Mouse (Mus musculus) megakaryocyte progenitor cell, adult 5-6 weeks (primary cell): Measurements from ENCODE around the gene Olfm4. TPM values are rescaled to one million over a fixed set of nuclear protein-coding genes. Genes with fewer than 3 reads are reported as not detected.

Source experiments
- ATAC-seq: replicated peaks from 2 replicates; pipeline ENCODE4 v1.8.0; 2016; ENCODE audit warnings: mild to moderate bottlenecking, moderate TSS enrichment, inconsistent platforms; ENCODE audit not compliant: poor library complexity
- total RNA-seq, 2 experiments: library from RNA; stranded (forward) in 1 of 2; stranded (reverse) in 1 of 2; fragments of 157-497, 149-512 nt in 1 of 2; fragments of 200-1000 nt in 1 of 2; gene quantifications; 2 replicates each; pipeline versions ENCODE4 v1.2.3 to v1.2.4; 2015 to 2017

Gene Olfm4
- total RNA-seq, 2 experiments from 2014 or later = 4.0 to 5.0 TPM

GRCm38 (mm10) chr14:80026078-80026477 lies 42.2 kb downstream of the Olfm4 start:
- no peak for ATAC-seq

- ATAC-seq = no peak
Observed at GRCm38 (mm10) chr14:80029297-80030001, 45.6 kb downstream of the Olfm4 start.

- no peak for ATAC-seq
Observed at GRCm38 (mm10) chr14:80039645-80040272, 55.9 kb downstream of the Olfm4 start.

GRCm38 (mm10) chr14:80046104-80046734 lies 62.3 kb downstream of the Olfm4 start:
- no peak for ATAC-seq

- no peak for ATAC-seq
Observed at GRCm38 (mm10) chr14:80047368-80048101, 63.7 kb downstream of the Olfm4 start.

GRCm38 (mm10) chr14:80055725-80056124 lies 71.8 kb downstream of the Olfm4 start:
- no peak for ATAC-seq

- no peak for ATAC-seq
Observed at GRCm38 (mm10) chr14:80061686-80062085, 77.8 kb downstream of the Olfm4 start.

- ATAC-seq = no peak
Observed at GRCm38 (mm10) chr14:80062896-80063295, 79.0 kb downstream of the Olfm4 start.

- ATAC-seq = no peak
Observed at GRCm38 (mm10) chr14:80070580-80070979, 86.7 kb downstream of the Olfm4 start.

Other genes with a start within 250 kb of the Olfm4 start
- not detected in 2 replicates for gene Pcdh8, start 212.8 kb upstream of the Olfm4 start, total RNA-seq (2015)
- not detected in 2 replicates for gene Pcdh8, start 212.8 kb upstream of the Olfm4 start, total RNA-seq (2017)